Mouse (Mus musculus) brain, adult 2 months (tissue): ENCODE data around the gene Srsf2.
"Not testable (repeated sequence)": the region's sequence is repeated elsewhere in the genome, so short reads cannot be mapped to it uniquely, and the experiment has no call there.

Source experiments
- DNase-seq: peaks from one replicate; pipeline ENCODE4 v3.0.0; 2011; ENCODE audit warnings: low read depth, low spot score

Gene Srsf2

GRCm38 (mm10) chr11:116853512-116853928 is 626 bp upstream of the Srsf2 start:
- DNase-seq, result peak; percentile 97

- peak; percentile 87 for DNase-seq
Measured at GRCm38 (mm10) chr11:116852291-116852890, 503 bp downstream of the Srsf2 start, which contains the start of gene Mfsd11. Mfsd11 (plus strand) TSS chr11:116852440.

- peak; percentile 29 for DNase-seq
Measured at GRCm38 (mm10) chr11:116851576-116852290, 1.2 kb downstream of the Srsf2 start.

- DNase-seq, result no peak
Measured at GRCm38 (mm10) chr11:116850833-116851477, 1.9 kb downstream of the Srsf2 start.

GRCm38 (mm10) chr11:116850085-116850484 is 2.8 kb downstream of the Srsf2 start:
- no peak for DNase-seq

GRCm38 (mm10) chr11:116849587-116849986 is 3.3 kb downstream of the Srsf2 start:
- DNase-seq, result no peak

GRCm38 (mm10) chr11:116848877-116849178 is 4.1 kb downstream of the Srsf2 start:
- DNase-seq, result not testable (repeated sequence)

GRCm38 (mm10) chr11:116848086-116848876 is 4.6 kb downstream of the Srsf2 start:
- DNase-seq, result no peak

- no peak for DNase-seq
Measured at GRCm38 (mm10) chr11:116847187-116848085, 5.5 kb downstream of the Srsf2 start.

- no peak for DNase-seq
Measured at GRCm38 (mm10) chr11:116846593-116847181, 6.2 kb downstream of the Srsf2 start.

- peak; percentile 100 for DNase-seq
Measured at GRCm38 (mm10) chr11:116843261-116844233, 9.3 kb downstream of the Srsf2 start, which contains the start of the genes Mettl23 and Jmjd6. Mettl23 (plus strand) TSS chr11:116843278. Jmjd6 (minus strand) TSS chr11:116843449.

- DNase-seq, result peak; percentile 83
Measured at GRCm38 (mm10) chr11:116842531-116843260, 10.2 kb downstream of the Srsf2 start.

- no peak for DNase-seq
Measured at GRCm38 (mm10) chr11:116840748-116841147, 12.1 kb downstream of the Srsf2 start.

- no peak for DNase-seq
Measured at GRCm38 (mm10) chr11:116839601-116840000, 13.3 kb downstream of the Srsf2 start.

- DNase-seq, result no peak
Measured at GRCm38 (mm10) chr11:116838936-116839335, 14.0 kb downstream of the Srsf2 start.

GRCm38 (mm10) chr11:116837441-116837840 is 15.5 kb downstream of the Srsf2 start:
- no peak for DNase-seq

GRCm38 (mm10) chr11:116836283-116836682 is 16.6 kb downstream of the Srsf2 start:
- DNase-seq, result no peak

- DNase-seq, result no peak
Measured at GRCm38 (mm10) chr11:116834954-116835353, 17.9 kb downstream of the Srsf2 start.
